Mouse (Mus musculus) ES-E14 (cell line): ENCODE results near the gene Zbtb8os.

Experiments
- CHD2 ChIP-seq: IDR thresholded peaks from 2 replicates; pipeline ENCODE4 v1.6.1; 2014; ENCODE audit warnings: mild to moderate bottlenecking, low read depth, low read length, inconsistent platforms
- HCFC1 ChIP-seq: IDR thresholded peaks from 2 replicates; pipeline ENCODE4 v1.6.1; 2012; ENCODE audit warnings: low read length, inconsistent platforms, borderline replicate concordance; ENCODE audit not compliant: insufficient read depth
- MAFK ChIP-seq: IDR thresholded peaks from 2 replicates; pipeline ENCODE4 v1.6.1; 2014; ENCODE audit warnings: mild to moderate bottlenecking, low read depth, low read length, inconsistent platforms; ENCODE audit not compliant: insufficient read depth

- TF ChIP-seq MAFK, result no peak
- TF ChIP-seq HCFC1, result no peak
- TF ChIP-seq CHD2, result no peak
Measured at GRCm38 (mm10) chr4:129326191-129326590, 9.3 kb upstream of the Zbtb8os start.
